Mouse (Mus musculus) thymus, postnatal 36 days (tissue): Measurements from ENCODE around the gene Ms4a6c.
"Not testable (repeated sequence)": the region's sequence is repeated elsewhere in the genome, so short reads cannot be mapped to it uniquely, and the experiment has no call there.

ENCODE experiments used
- DNase-seq, 2 experiments: peaks; one replicate each; pipeline ENCODE4 v3.0.0; 2022; ENCODE audit warnings: mixed read lengths in 2 of 2

Gene Ms4a6c

GRCm38 (mm10) chr19:11469215-11469614 lies at the start of gene Ms4a6c:
Gene Ms4a6c (plus strand): TSS chr19:11469366.
- DNase-seq = not testable (repeated sequence)

GRCm38 (mm10) chr19:11431209-11431608 lies 38.0 kb upstream of the Ms4a6c start:
- DNase-seq = not testable (repeated sequence)

- no peak for DNase-seq
Observed at GRCm38 (mm10) chr19:11435058-11435834, 33.9 kb upstream of the Ms4a6c start.

- no peak for DNase-seq
Observed at GRCm38 (mm10) chr19:11443338-11443737, 25.8 kb upstream of the Ms4a6c start, which contains the start of gene Ms4a4b. Gene Ms4a4b (plus strand): TSS chr19:11443553.

- DNase-seq = no peak
Observed at GRCm38 (mm10) chr19:11443964-11444363, 25.2 kb upstream of the Ms4a6c start.

- DNase-seq = no peak
Observed at GRCm38 (mm10) chr19:11447238-11447637, 21.9 kb upstream of the Ms4a6c start.

- DNase-seq = not testable (repeated sequence)
Observed at GRCm38 (mm10) chr19:11459041-11459440, 10.1 kb upstream of the Ms4a6c start.

GRCm38 (mm10) chr19:11464795-11465194 lies 4.4 kb upstream of the Ms4a6c start:
- DNase-seq = not testable (repeated sequence)

- DNase-seq = no peak
Observed at GRCm38 (mm10) chr19:11466471-11466870, 2.7 kb upstream of the Ms4a6c start.

- not testable (repeated sequence) for DNase-seq
Observed at GRCm38 (mm10) chr19:11468361-11468760, 805 bp upstream of the Ms4a6c start.

- no peak for DNase-seq
Observed at GRCm38 (mm10) chr19:11479714-11480113, 10.5 kb downstream of the Ms4a6c start.

- no peak for DNase-seq
Observed at GRCm38 (mm10) chr19:11482684-11483083, 13.5 kb downstream of the Ms4a6c start.

GRCm38 (mm10) chr19:11483941-11484340 lies 14.8 kb downstream of the Ms4a6c start:
- no peak for DNase-seq

- no peak for DNase-seq
Observed at GRCm38 (mm10) chr19:11484388-11484787, 15.2 kb downstream of the Ms4a6c start.

- no peak for DNase-seq
Observed at GRCm38 (mm10) chr19:11485266-11485665, 16.1 kb downstream of the Ms4a6c start.

GRCm38 (mm10) chr19:11485746-11486145 lies 16.6 kb downstream of the Ms4a6c start, which contains the start of gene Gm8369:
Gene Gm8369 (plus strand): TSS chr19:11485938.
- DNase-seq = no peak

- DNase-seq = no peak
Observed at GRCm38 (mm10) chr19:11486599-11486998, 17.4 kb downstream of the Ms4a6c start.

GRCm38 (mm10) chr19:11491406-11492189 lies 22.4 kb downstream of the Ms4a6c start:
- DNase-seq = no peak

- no peak for DNase-seq
Observed at GRCm38 (mm10) chr19:11492671-11493070, 23.5 kb downstream of the Ms4a6c start.

GRCm38 (mm10) chr19:11494519-11494918 lies 25.4 kb downstream of the Ms4a6c start:
- no peak for DNase-seq

GRCm38 (mm10) chr19:11496361-11496760 lies 27.2 kb downstream of the Ms4a6c start:
- DNase-seq = no peak

- DNase-seq = not testable (repeated sequence)
Observed at GRCm38 (mm10) chr19:11497300-11497699, 28.1 kb downstream of the Ms4a6c start.

GRCm38 (mm10) chr19:11500796-11501195 lies 31.6 kb downstream of the Ms4a6c start:
- DNase-seq = no peak

GRCm38 (mm10) chr19:11501326-11501725 lies 32.2 kb downstream of the Ms4a6c start:
- DNase-seq = no peak
